Mouse (Mus musculus) left cerebral cortex, postnatal 36 days (tissue): ENCODE measurements around the gene Slc10a7. TPM values are rescaled to one million over a fixed set of nuclear protein-coding genes. Genes with fewer than 3 reads are reported as not detected.
A peak's percentile ranks its signal among the peaks of the same experiment; 100 is the strongest.

ENCODE experiments used
- DNase-seq, 2 experiments: peaks; one replicate each; pipeline ENCODE4 v3.0.0; 2021 to 2022; ENCODE audit warnings: low spot score in 2 of 2, mixed read lengths in 1 of 2
- intact Hi-C: fragments of 180-260 bp; cut with DNase I; formaldehyde crosslinking; loops from one replicate; pipeline ENCODE4 v1.15.1; 2025
- total RNA-seq, 2 experiments: library from RNA; stranded (reverse); gene quantifications; 2 replicates each; pipeline ENCODE4 v1.2.3; 2021

Slc10a7 gene
- total RNA-seq, 2 experiments from 2014 or later, result 5.6 to 5.8 TPM

DNA sequence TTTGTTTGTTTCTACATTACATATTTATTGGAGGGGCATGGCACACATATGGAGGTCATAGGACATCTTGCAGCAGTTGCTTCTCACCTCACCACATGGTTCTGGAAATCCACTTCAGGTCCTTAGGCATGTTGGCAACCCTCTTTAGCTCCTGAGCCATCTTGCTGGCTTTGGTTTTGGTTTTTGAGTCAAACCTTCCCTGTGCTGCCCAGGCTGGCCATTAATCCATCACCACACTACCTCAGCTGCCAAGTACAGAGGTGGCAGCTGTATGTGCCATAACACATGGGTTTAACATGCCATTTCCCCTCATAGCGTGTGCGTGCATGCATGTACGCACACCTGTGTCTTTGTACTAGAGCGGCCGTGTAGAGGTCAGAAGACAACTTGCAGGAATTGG is 93.9 kb downstream of the Slc10a7 start:
- intact Hi-C loops, result no loop called here
- DNase-seq, result no peak

DNA sequence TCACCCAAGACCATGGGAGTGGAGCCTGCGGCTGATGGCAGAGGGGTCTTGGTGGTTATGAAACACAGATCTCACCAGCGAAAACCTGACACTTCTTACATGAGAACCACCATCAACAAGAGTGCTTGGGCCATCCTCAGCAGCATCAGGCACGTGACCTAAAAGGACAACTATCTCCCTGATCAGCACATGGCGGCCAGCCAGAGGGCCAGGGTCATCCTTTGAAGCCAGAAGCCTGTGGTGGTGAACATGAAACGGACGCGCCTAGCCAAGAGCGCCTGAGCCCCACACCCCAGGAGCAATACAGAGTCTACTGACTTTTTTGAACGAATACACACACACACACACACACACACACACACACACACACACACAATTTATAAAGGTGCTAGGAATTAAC is 95.3 kb downstream of the Slc10a7 start:
- DNase-seq, result no peak
- intact Hi-C loops, result no loop called here

DNA sequence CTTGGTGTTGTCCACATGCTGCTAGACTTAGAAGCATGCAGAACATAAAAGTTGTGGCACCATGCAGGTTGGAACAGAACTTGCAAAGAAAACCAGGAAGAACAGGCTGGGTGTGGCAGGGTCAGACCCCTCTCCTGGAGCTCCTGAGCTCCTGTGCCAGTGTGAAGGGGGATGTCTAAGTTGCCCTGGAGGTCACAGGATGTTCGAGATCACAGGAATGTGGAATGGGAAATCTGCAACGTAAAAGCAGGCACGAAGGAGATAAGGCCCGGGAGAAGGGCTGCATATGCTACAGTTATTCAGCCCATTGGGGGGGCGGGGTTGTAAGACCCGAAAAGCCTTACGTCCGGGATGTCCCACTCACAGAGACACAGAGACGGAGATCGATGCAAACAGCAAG is 100.2 kb downstream of the Slc10a7 start:
- intact Hi-C loops, result no loop called here
- DNase-seq, result no peak

DNA sequence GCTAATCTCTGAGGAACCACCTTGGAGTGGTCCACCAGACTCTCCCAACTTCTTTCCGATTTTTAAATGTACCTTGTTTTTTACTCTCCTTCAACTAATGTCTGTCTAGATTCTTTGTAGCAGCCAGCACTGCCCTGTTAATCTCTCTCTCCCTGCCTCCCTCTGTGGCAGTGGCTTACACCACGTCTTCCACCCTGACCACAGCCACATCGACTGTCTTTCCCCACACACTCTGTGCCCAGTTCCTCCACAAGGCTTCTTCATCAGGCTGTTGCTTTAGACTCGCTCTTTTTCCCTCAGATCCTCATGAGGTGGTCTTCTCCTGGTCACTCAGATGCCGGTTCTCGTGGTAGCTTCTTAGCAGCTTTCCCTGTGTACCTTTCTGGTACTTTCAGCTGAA is 101.9 kb downstream of the Slc10a7 start:
- intact Hi-C loops, result no loop called here
- no peak for DNase-seq

GRCm38 (mm10) chr8:78622362-78622761 is 113.2 kb downstream of the Slc10a7 start:
- DNase-seq, result no peak
- intact Hi-C loops, result no loop called here

DNA sequence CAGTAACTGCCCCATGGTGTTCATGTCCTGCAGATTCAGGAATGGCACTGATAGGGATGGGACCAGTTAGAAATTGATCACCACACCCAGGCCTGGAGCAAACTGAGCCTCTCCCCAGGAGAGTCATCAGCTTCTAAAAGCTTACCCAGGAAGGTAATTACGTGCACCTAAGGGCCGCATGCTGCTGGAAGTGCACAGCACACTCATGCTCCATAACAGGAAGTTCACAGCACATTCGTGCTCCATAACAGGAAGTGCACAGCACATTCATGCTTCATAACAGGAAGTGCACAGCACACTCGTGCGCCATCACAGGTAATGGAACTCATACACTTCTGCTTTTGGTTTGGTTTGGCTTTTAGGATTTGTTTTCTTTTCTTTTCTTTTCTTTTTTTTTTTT is 114.8 kb downstream of the Slc10a7 start:
- intact Hi-C loops, result no loop called here
- DNase-seq, result no peak

DNA sequence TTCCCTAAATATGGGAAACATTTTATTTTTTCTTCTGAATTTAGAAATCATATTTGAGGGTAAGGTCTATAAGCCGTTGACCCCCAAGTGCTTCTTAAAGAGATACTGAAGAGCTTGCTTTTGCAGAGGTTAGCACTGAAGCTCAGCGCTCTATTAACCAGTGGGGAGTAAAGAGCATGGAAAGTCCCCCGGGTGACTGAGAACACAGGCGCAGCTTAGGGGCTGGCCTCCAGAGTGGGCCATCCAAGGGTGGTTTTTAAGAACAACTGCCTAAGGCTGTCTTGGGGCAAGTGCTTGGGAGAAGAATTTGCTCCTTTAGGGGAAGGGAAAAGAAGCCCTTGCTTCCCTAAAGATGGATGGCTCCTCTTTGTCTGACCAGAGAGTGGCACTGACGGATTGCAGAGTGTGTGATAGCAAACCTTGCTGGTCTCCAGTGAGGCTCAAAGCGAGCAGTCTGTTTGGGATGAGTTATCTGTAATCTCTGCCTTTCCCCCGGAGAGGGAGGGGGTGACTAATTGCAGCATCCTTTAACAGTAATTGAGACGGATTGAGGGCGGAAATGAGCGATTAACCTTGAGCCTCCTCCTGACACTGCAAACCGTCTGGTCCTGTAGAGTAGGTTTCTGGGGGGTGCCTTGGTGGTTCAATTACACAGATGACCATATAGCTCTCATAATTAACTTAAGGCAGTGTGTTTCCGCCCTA is 115.7 kb downstream of the Slc10a7 start:
- no peak for DNase-seq

DNA sequence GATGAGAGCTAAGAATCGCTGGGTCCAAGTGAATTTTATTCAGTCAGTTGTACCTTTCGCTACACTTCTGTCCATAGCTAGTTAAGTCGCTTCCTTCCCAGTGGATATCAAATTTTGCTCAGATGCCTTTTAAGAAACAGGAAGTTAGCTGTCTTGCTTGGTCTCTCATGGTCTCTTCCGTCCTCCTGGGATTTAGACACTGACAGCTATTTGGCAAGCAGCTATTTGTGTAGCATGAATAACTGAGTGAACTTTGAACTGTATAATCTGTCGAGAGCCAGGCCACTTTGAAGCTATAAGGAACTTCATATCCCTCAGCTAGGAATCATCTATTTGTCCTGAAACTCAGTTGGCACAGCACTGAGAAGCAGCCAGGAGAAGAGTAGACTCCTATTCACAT is 117.5 kb downstream of the Slc10a7 start:
- intact Hi-C loops, result no loop called here
- no peak for DNase-seq

More for the DNA sequence above, 115.7 kb downstream of the Slc10a7 start:
- intact Hi-C loops, result no loop called here

DNA sequence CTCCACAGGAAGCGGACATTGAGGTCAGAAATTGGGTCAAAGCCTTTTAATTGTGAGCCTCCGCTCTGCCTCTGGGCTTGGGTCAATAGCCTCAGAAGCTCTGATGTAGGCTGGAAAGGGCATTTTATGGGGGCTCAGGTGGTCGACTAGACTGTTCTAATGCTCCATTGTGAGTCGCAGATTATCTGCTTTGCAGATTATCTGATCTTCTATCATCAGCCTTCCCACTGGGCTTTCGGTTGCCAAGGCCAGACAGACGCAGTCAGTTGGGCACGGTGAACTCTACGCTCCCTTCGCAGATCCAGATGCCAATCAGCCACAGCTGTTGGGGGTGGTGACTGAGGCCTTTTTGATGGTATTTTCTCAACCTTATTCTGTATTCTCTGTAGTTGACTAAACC is 118.6 kb downstream of the Slc10a7 start:
- intact Hi-C loops, result no loop called here
- no peak for DNase-seq

DNA sequence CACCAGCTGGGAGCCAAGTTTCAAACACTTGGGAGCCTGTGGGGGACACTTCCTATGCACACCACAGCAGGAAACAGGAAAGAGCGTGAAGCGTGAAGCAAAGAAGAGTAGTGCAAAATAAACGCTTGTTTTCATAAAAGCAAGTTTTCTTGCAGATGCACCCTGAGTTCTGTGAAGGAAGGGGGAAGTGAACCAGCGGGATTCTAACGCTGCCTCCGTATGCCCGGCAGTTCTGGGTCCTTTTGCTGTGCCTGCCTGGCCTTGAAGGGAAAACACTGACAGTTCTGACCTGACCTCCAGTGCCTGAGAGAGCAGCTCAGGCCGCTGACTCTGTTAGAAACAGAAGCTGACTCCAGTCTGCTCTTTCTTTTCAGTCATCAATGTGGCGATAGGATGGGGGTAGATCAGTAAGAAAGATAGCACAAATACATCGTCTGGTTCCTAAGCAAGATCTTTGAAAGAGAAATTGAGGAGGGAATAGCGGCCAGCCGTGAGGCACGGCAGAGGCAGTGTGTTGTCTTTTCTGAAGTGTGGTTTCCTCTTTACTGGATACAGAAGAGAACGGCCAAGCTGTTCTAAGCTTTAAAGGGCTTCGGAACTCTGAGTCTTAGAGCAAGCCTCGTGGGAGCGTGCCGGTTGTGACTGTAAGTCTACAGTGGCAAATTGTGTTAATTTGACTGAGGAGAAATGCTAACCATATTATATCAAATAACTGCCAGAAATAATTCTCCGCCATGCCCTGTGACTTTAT is 121.4 kb downstream of the Slc10a7 start:
- DNase-seq, result no peak
- intact Hi-C loops, result loop anchor here (5.0 kb wide), 1 partner anchor 118 kb away; no protein-coding TSS in a partner anchor

- intact Hi-C loops, result loop anchor here (5.0 kb wide), 1 partner anchor 121 kb away; no protein-coding TSS in a partner anchor
- no peak for DNase-seq
Measured at GRCm38 (mm10) chr8:78633012-78633411, 123.9 kb downstream of the Slc10a7 start.

DNA sequence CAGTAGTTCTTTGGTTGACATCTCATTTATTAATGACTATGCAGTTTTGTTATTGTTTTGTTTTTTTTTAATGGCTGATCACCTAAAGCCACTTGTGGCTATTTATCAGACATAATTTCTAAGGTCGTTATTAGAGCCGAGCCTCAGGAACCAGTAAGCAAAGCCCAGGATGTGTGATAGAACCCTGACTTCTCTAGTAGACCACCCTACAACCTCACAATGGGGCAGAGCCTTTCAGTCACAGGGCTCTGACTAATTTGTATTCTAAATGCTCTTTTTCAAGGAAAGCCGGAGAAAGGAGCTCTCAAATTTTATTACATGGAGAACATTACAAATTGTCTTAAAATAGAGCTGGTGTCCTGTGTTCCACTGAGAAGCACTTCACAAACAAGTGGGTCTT is 124.9 kb downstream of the Slc10a7 start:
- intact Hi-C loops, result loop anchor here (5.0 kb wide), 1 partner anchor 122 kb away; no protein-coding TSS in a partner anchor

DNA sequence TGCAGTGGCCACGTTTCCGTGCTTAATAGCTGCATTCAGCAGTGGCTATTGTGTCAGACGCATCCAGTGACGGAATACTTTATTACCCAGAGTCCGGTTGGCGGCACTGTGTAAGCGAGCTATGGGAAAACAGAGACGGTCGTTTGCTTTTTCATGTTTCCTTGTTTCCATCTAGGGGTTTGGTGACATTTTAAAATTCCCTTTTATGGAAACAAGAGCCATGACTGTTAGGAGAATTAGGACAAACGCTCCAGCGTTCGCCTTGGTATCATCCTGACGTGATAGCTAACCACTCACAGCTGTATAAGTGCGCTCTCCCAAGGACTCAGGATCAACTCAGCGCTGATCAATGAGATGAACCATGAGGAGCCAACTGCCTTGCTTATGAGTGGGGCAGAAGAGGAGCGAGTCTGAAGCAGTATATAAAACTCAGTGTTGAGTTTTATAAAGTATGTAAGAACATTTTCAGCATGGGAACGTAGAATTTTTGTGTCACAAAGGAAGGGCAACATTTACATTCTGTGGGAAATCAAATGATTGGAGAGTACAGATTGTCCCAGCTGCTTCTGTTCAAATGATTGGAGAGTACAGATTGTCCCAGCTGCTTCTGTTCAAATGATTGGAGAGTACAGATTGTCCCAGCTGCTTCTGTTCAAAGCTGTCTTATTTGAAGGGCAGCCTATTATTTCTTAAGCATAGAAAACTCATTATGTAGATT is 125.5 kb downstream of the Slc10a7 start:
- intact Hi-C loops, result loop anchor here (5.0 kb wide), 1 partner anchor 122 kb away; no protein-coding TSS in a partner anchor
- no peak for DNase-seq

More for the DNA sequence above, 124.9 kb downstream of the Slc10a7 start:
- DNase-seq, result no peak

DNA sequence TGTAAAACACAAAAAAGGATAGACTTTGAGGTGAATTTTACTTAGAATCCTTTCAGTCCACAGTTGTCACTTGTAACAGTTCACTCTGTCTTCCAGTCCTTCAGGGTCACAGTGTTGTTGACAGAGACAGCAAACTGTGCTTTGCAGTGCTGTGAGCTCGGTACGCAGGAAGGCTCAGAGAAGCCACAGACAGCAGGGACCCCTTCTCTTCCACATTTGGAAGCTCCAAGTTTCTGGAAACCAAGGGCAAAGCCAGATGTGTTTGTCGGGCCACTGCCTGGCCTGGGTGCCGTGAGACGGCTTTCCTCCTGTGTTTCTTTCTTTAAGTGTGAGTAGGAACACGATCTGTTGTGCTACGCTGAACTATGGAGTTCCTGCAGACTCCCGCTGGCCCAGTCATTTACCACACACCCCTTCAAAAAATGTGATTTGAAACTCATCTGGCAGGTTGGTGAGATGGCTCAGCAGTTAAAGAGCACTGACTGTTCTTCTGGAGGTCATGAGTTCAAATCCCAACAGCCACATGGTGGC is 126.2 kb downstream of the Slc10a7 start:
- intact Hi-C loops, result no loop called here
- no peak for DNase-seq

DNA sequence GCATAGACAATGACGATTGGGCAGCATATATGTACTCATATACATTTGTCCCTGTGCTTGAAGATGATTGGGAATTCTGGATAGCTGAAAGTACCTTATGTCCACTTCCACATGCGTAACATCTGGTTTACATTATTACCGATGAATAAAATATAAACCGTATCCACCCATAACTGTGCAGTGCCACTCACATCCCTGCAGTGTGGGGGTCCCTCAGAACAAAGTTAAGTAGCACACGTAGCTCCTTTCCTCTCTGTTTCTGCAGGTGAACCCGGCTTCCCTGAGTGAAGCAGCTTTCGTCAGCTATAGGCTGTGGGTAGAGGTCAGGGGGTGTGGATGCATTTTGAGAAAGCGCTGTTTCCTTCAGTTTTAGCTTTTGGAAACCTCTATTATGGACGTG is 132.8 kb downstream of the Slc10a7 start:
- intact Hi-C loops, result loop anchor here (10.0 kb wide), 1 partner anchor 207 kb away; the partner anchor contains the start of gene Pou4f2
- DNase-seq, result no peak

DNA sequence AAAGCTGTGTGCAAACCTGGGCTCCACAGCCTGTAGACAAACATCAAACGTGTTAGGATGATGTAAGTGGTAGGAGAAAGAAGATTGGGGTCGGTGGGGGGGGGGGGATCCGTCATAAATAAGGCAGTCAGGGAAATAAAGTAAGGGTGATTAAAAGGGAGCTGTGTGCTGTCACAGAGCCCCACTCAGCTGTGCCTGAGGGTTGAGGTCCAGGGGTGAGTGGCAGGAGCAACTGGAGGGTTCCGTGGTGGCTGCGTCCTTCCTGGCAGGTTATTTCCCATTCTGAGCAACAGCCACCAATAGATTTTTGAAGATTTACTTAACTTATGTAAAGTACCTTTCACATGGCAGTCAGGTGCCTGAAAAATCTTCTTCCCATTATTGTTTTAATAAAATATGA is 133.2 kb downstream of the Slc10a7 start:
- intact Hi-C loops, result loop anchor here (10.0 kb wide), 1 partner anchor 208 kb away; the partner anchor contains the start of gene Pou4f2
- DNase-seq, result no peak

- intact Hi-C loops, result loop anchor here (10.0 kb wide), 1 partner anchor 212 kb away; the partner anchor contains the start of gene Pou4f2
- peak; percentile 18 to 19 for DNase-seq
Measured at GRCm38 (mm10) chr8:78647000-78647656, 138.0 kb downstream of the Slc10a7 start.

- no peak for DNase-seq
- intact Hi-C loops, result loop anchor here (10.0 kb wide), 1 partner anchor 213 kb away; the partner anchor contains the start of gene Pou4f2
Measured at GRCm38 (mm10) chr8:78647846-78648245, 138.7 kb downstream of the Slc10a7 start.

DNA sequence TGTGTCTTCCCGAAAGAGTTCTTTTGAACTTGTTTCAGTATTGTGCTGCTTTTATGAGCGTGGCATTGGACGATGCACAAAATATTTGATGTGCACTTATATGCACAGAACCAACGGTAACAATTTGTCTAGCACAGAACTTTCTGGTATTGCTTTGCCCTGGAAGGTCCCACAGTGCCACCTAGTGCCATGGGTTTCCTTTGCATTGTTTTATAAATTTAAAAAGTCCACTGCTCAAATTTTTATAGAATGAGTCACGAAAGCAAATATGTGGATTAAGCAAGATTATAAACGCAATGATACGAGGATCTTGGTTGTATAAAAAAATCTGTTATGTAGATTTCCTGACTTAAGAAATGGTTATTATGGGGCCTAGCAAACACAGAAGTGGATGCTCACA is 139.8 kb downstream of the Slc10a7 start:
- intact Hi-C loops, result loop anchor here (10.0 kb wide), 1 partner anchor 214 kb away; the partner anchor contains the start of gene Pou4f2
- peak; percentile 44 to 54 for DNase-seq
